Mouse (Mus musculus) ES-E14 (cell line): Measurements from ENCODE around the gene Isoc2b. TPM values are rescaled to one million over a fixed set of nuclear protein-coding genes. Genes with fewer than 3 reads are reported as not detected.

Source experiments
- DNase-seq: peaks from one replicate; pipeline ENCODE4 v3.0.0-alpha.2; 2013; ENCODE audit warnings: low read depth, low spot score
- H3K27ac ChIP-seq: 2 replicates; pipeline ENCODE4 v1.5.1; 2012; ENCODE audit warnings: low read depth, mild to moderate bottlenecking, low read length, moderate library complexity, mixed read lengths; ENCODE audit not compliant: poor library complexity, insufficient read depth, severe bottlenecking
- H3K36me3 ChIP-seq: 2 replicates; pipeline ENCODE4 v1.6.1; 2012; ENCODE audit warnings: mild to moderate bottlenecking, low read length, moderate library complexity, mixed read lengths; ENCODE audit not compliant: control insufficient read depth, poor library complexity, insufficient read depth, severe bottlenecking
- H3K4me1 ChIP-seq, 2 experiments: fragments of 150-350 bp in 1 of 2; sonication (generic) in 1 of 2; 2 replicates each; pipeline ENCODE4 v1.6.1; 2012; ENCODE audit warnings: low read length in 2 of 2, mild to moderate bottlenecking in 1 of 2, mixed read lengths in 1 of 2; ENCODE audit not compliant: control insufficient read depth in 2 of 2, insufficient read depth in 2 of 2, poor library complexity in 1 of 2
- H3K4me3 ChIP-seq, 2 experiments: fragments of 150-350 bp in 1 of 2; sonication (generic) in 1 of 2; 2 replicates each; pipeline ENCODE4 v1.5.1; 2012; ENCODE audit warnings: low read length in 2 of 2, low read depth in 1 of 2, mild to moderate bottlenecking in 1 of 2, mixed read lengths in 1 of 2; ENCODE audit not compliant: insufficient read depth in 1 of 2, poor library complexity in 1 of 2, severe bottlenecking in 1 of 2
- H3K9ac ChIP-seq: 2 replicates; pipeline ENCODE4 v1.6.1; 2012; ENCODE audit warnings: low read depth, mild to moderate bottlenecking, low read length, mixed read lengths; ENCODE audit not compliant: poor library complexity, insufficient read depth, severe bottlenecking
- H3K9me3 ChIP-seq: fragments of 150-350 bp; sonication (generic); 2 replicates; pipeline ENCODE4 v1.6.1; 2012; ENCODE audit warnings: low read depth, mild to moderate bottlenecking, low read length; ENCODE audit not compliant: control insufficient read depth, insufficient read depth
- CHD2 ChIP-seq: IDR thresholded peaks from 2 replicates; pipeline ENCODE4 v1.6.1; 2014; ENCODE audit warnings: mild to moderate bottlenecking, low read depth, low read length, inconsistent platforms
- HCFC1 ChIP-seq: IDR thresholded peaks from 2 replicates; pipeline ENCODE4 v1.6.1; 2012; ENCODE audit warnings: low read length, inconsistent platforms, borderline replicate concordance; ENCODE audit not compliant: insufficient read depth
- MAFK ChIP-seq: IDR thresholded peaks from 2 replicates; pipeline ENCODE4 v1.6.1; 2014; ENCODE audit warnings: mild to moderate bottlenecking, low read depth, low read length, inconsistent platforms; ENCODE audit not compliant: insufficient read depth
- ZC3H11A ChIP-seq: IDR thresholded peaks from 2 replicates; pipeline ENCODE4 v1.6.1; 2012; ENCODE audit warnings: low read depth, mild to moderate bottlenecking, inconsistent platforms, low read length, borderline replicate concordance
- ZNF384 ChIP-seq: IDR thresholded peaks from 2 replicates; pipeline ENCODE4 v1.6.1; 2012; ENCODE audit warnings: low read depth, low read length, inconsistent platforms
- in situ Hi-C, 2 experiments: fragments of 600-800 bp; cut with MboI; formaldehyde crosslinking; loops; one replicate each; pipeline ENCODE4 v1.15.1; 2025; ENCODE audit warnings: low sequenced_read_pairs in 2 of 2, inconsistent platforms in 1 of 2; ENCODE audit not compliant: unreplicated experiment in 2 of 2
- total RNA-seq: library from RNA; depleted of rRNA; stranded (reverse); fragments of 300-350 nt; gene quantifications from 2 replicates; pipeline ENCODE4 v1.2.3, GENCODE M21; 2012

The Isoc2b gene
- total RNA-seq, 1 experiment: 3.7 TPM

- peaks cover 28% of the 10 kb centered on the region for H3K36me3 ChIP-seq
- no peak within 1 kb of the TSS for H3K4me3 ChIP-seq
- H3K27ac ChIP-seq: no peak within 1 kb of the TSS; the same call in 1 of the 2 replicates
- no peaks in the 10 kb centered on the region for H3K9me3 ChIP-seq
- H3K9ac ChIP-seq: peak within 1 kb of the TSS; percentile 17; the same call in 1 of the 2 replicates
- peaks cover 0 to 22% of the 10 kb centered on the region in 2 experiments; a peak in 3 of 4 replicates for H3K4me1 ChIP-seq
- in situ Hi-C loops: no loop called here
- no peak for DNase-seq
- no peak for TF ChIP-seq ZC3H11A
- no peak for TF ChIP-seq HCFC1
- TF ChIP-seq CHD2: no peak
- no peak for TF ChIP-seq MAFK
- no peak for TF ChIP-seq ZNF384
Measured at GRCm38 (mm10) chr7:4906466-4906950, 36.5 kb upstream of the Isoc2b start, which contains the start of gene Gm36210. Gene Gm36210 (minus strand): TSS chr7:4906516.

- DNase-seq: peak; percentile 54
- in situ Hi-C loops: no loop called here
- Histone ChIP-seq H3K9ac (no peak overlapping the region; the same call in 1 of the 2 replicates), H3K4me1 (peaks cover 6 to 23% of the 10 kb centered on the region in 2 experiments; a peak in 3 of 4 replicates), H3K36me3 (0 out of 2 replicates have a peak, but pooled peaks cover 5% of the 10 kb centered on the region), H3K4me3 (no peak overlapping the region), H3K27ac (peak overlapping the region; percentile 44; the same call in 1 of the 2 replicates), H3K9me3 (no peaks in the 10 kb centered on the region)
- TF ChIP-seq HCFC1: no peak
- no peak for TF ChIP-seq CHD2
- TF ChIP-seq ZC3H11A: no peak
- no peak for TF ChIP-seq MAFK
- TF ChIP-seq ZNF384: no peak
Measured at GRCm38 (mm10) chr7:4902404-4902803, 32.3 kb upstream of the Isoc2b start.

- peaks cover 6 to 20% of the 10 kb centered on the region in 2 experiments; a peak in 3 of 4 replicates for H3K4me1 ChIP-seq
- 0 out of 2 replicates have a peak, but pooled peaks have one; percentile 48 for TF ChIP-seq HCFC1
- peak; percentile 92 for TF ChIP-seq ZC3H11A
- TF ChIP-seq ZNF384: no peak
- in situ Hi-C loops: no loop called here
- H3K9me3 ChIP-seq: no peaks in the 10 kb centered on the region
- H3K4me3 ChIP-seq: no peak overlapping the region
- H3K36me3 ChIP-seq: 0 out of 2 replicates have a peak, but pooled peaks cover 5% of the 10 kb centered on the region
- DNase-seq: peak; percentile 88
- H3K27ac ChIP-seq: peak overlapping the region; percentile 80
- no peak overlapping the region for H3K9ac ChIP-seq
Measured at GRCm38 (mm10) chr7:4901171-4901570, 31.1 kb upstream of the Isoc2b start.

GRCm38 (mm10) chr7:4900523-4900851 is 30.4 kb upstream of the Isoc2b start:
- Histone ChIP-seq H3K27ac (peak overlapping the region; percentile 80; the same call in 1 of the 2 replicates), H3K4me3 (peak overlapping the region; percentile 8 to 59; a peak in 2 of 4 replicates), H3K9me3 (no peaks in the 10 kb centered on the region), H3K4me1 (peaks cover 6 to 27% of the 10 kb centered on the region in 2 experiments; a peak in 3 of 4 replicates), H3K9ac (peak overlapping the region; percentile 28; the same call in 1 of the 2 replicates), H3K36me3 (0 out of 2 replicates have a peak, but pooled peaks cover 3% of the 10 kb centered on the region)
- TF ChIP-seq MAFK (no peak), ZNF384 (no peak), HCFC1 (no peak), CHD2 (no peak), ZC3H11A (no peak)
- in situ Hi-C loops: no loop called here
- no peak for DNase-seq
